Mouse (Mus musculus) midbrain, embryonic 16.5 days (tissue): Measurements from ENCODE around the gene Rin2. TPM values are rescaled to one million over a fixed set of nuclear protein-coding genes. Genes with fewer than 3 reads are reported as not detected.

Experiments used
- ATAC-seq: fragments of 200-750 bp; cut with Nextera tagmentation; 2 replicates; pipeline ENCODE4 v1.8.0; 2017; ENCODE audit warnings: moderate TSS enrichment
- H3K27ac ChIP-seq: fragments of 300-500 bp; sonication (generic); 2 replicates; pipeline ENCODE4 v1.5.1; 2014; ENCODE audit warnings: mild to moderate bottlenecking, low read length, mixed read lengths
- H3K27me3 ChIP-seq: fragments of 300-500 bp; sonication (generic); 2 replicates; pipeline ENCODE4 v1.6.1; 2014; ENCODE audit warnings: low read depth, low read length, mixed read lengths; ENCODE audit not compliant: control insufficient read depth, insufficient read depth
- H3K36me3 ChIP-seq: fragments of 300-500 bp; sonication (generic); 2 replicates; pipeline ENCODE4 v1.6.1; 2014; ENCODE audit warnings: mild to moderate bottlenecking, low read length, moderate library complexity, mixed read lengths; ENCODE audit not compliant: control insufficient read depth, insufficient read depth
- H3K4me1 ChIP-seq: fragments of 300-500 bp; sonication (generic); 2 replicates; pipeline ENCODE4 v1.6.1; 2014; ENCODE audit warnings: mild to moderate bottlenecking, low read length, mixed read lengths; ENCODE audit not compliant: control insufficient read depth, insufficient read depth
- H3K4me2 ChIP-seq: fragments of 300-500 bp; sonication (generic); 2 replicates; pipeline ENCODE4 v1.6.1; 2014; ENCODE audit warnings: mild to moderate bottlenecking, low read length, mixed read lengths
- H3K4me3 ChIP-seq: fragments of 300-500 bp; sonication (generic); 2 replicates; pipeline ENCODE4 v1.5.1; 2014; ENCODE audit warnings: low read depth, mild to moderate bottlenecking, low read length, moderate library complexity, mixed read lengths
- H3K9ac ChIP-seq: fragments of 300-500 bp; sonication (generic); 2 replicates; pipeline ENCODE4 v1.6.1; 2014; ENCODE audit warnings: low read depth, low read length, mixed read lengths
- H3K9me3 ChIP-seq: fragments of 300-500 bp; sonication (generic); replicated peaks from 2 replicates; pipeline ENCODE4 v1.6.1; 2014; ENCODE audit warnings: mild to moderate bottlenecking, low read length, mixed read lengths; ENCODE audit not compliant: control insufficient read depth, poor library complexity, severe bottlenecking
- WGBS: fragments of 180-500 bp; shearing (Covaris S2); extraction: QIAGEN DNeasy Blood & Tissue Kit; methylation state at CpG from one replicate; pipeline ENCODE4 v1.1.7; 2014; 5-methylcytosine and 5-hydroxymethylcytosine counted together
- polyA plus RNA-seq: library from polyadenylated mRNA; unstranded; fragments of >200 nt; fragmentation: Nextera tagmentation; extraction: Ambion mirVana; gene quantifications from 2 replicates; pipeline ENCODE4 v1.2.1, GENCODE M21; 2015

The Rin2 gene
- polyA plus RNA-seq, 1 experiment from 2014 or later, result 17.0 TPM

GRCm38 (mm10) chr2:145697160-145697559 is 22.1 kb downstream of the Rin2 start:
- Histone ChIP-seq H3K9ac (no peak overlapping the region), H3K4me2 (no peak overlapping the region), H3K27ac (no peak overlapping the region), H3K9me3 (no peaks in the 10 kb centered on the region), H3K36me3 (no peaks in the 10 kb centered on the region), H3K4me3 (no peak overlapping the region), H3K4me1 (no peaks in the 10 kb centered on the region), H3K27me3 (no peaks in the 10 kb centered on the region)
- 86% methylated on average over 6 of the region's 6 CpGs for WGBS
- ATAC-seq, result no peak

- no peak overlapping the region for H3K27ac ChIP-seq
- H3K4me3 ChIP-seq, result no peak overlapping the region
- WGBS, result 34% methylated on average over 6 of the region's 6 CpGs
- H3K27me3 ChIP-seq, result no peaks in the 10 kb centered on the region
- no peak overlapping the region for H3K9ac ChIP-seq
- peak; percentile 70; the same call in 1 of the 2 replicates for ATAC-seq
- H3K4me2 ChIP-seq, result no peak overlapping the region
- no peaks in the 10 kb centered on the region for H3K9me3 ChIP-seq
- no peaks in the 10 kb centered on the region for H3K36me3 ChIP-seq
- H3K4me1 ChIP-seq, result no peaks in the 10 kb centered on the region
Measured at GRCm38 (mm10) chr2:145699414-145700071, 24.5 kb downstream of the Rin2 start.

- Histone ChIP-seq H3K4me1 (no peaks in the 10 kb centered on the region), H3K9me3 (no peaks in the 10 kb centered on the region), H3K36me3 (no peaks in the 10 kb centered on the region), H3K9ac (no peak overlapping the region), H3K4me2 (no peak overlapping the region), H3K27ac (no peak overlapping the region), H3K4me3 (no peak overlapping the region), H3K27me3 (no peaks in the 10 kb centered on the region)
- 67% methylated on average over 8 of the region's 8 CpGs for WGBS
- no peak for ATAC-seq
Measured at GRCm38 (mm10) chr2:145700237-145700985, 25.4 kb downstream of the Rin2 start.

- no peaks in the 10 kb centered on the region for H3K27me3 ChIP-seq
- H3K36me3 ChIP-seq, result no peaks in the 10 kb centered on the region
- no peak overlapping the region for H3K4me3 ChIP-seq
- no peak overlapping the region for H3K9ac ChIP-seq
- no peaks in the 10 kb centered on the region for H3K9me3 ChIP-seq
- no peaks in the 10 kb centered on the region for H3K4me1 ChIP-seq
- ATAC-seq, result no peak
- no peak overlapping the region for H3K27ac ChIP-seq
- H3K4me2 ChIP-seq, result no peak overlapping the region
- WGBS, result 88% methylated on average over 12 of the region's 12 CpGs
Measured at GRCm38 (mm10) chr2:145701605-145702335, 26.8 kb downstream of the Rin2 start.

- no peaks in the 10 kb centered on the region for H3K9me3 ChIP-seq
- no peak overlapping the region for H3K4me3 ChIP-seq
- WGBS, result 85% methylated on average over 7 of the region's 7 CpGs
- H3K9ac ChIP-seq, result no peak overlapping the region
- no peaks in the 10 kb centered on the region for H3K4me1 ChIP-seq
- H3K27me3 ChIP-seq, result no peaks in the 10 kb centered on the region
- ATAC-seq, result no peak
- no peak overlapping the region for H3K4me2 ChIP-seq
- no peak overlapping the region for H3K27ac ChIP-seq
- H3K36me3 ChIP-seq, result no peaks in the 10 kb centered on the region
Measured at GRCm38 (mm10) chr2:145704738-145705137, 29.7 kb downstream of the Rin2 start.

GRCm38 (mm10) chr2:145709727-145710389 is 34.8 kb downstream of the Rin2 start:
- H3K4me2 ChIP-seq, result no peak overlapping the region
- ATAC-seq, result no peak
- H3K27ac ChIP-seq, result no peak overlapping the region
- H3K36me3 ChIP-seq, result no peaks in the 10 kb centered on the region
- H3K27me3 ChIP-seq, result no peaks in the 10 kb centered on the region
- no peak overlapping the region for H3K4me3 ChIP-seq
- 83% methylated on average over 11 of the region's 11 CpGs for WGBS
- H3K9me3 ChIP-seq, result no peaks in the 10 kb centered on the region
- no peak overlapping the region for H3K9ac ChIP-seq
- no peaks in the 10 kb centered on the region for H3K4me1 ChIP-seq

- Histone ChIP-seq H3K27me3 (no peaks in the 10 kb centered on the region), H3K4me1 (no peaks in the 10 kb centered on the region), H3K9me3 (no peaks in the 10 kb centered on the region), H3K4me2 (no peak overlapping the region), H3K27ac (no peak overlapping the region), H3K9ac (no peak overlapping the region), H3K4me3 (no peak overlapping the region), H3K36me3 (no peaks in the 10 kb centered on the region; the same call in 1 of the 2 replicates)
- ATAC-seq, result no peak
- 73% methylated on average over 3 of the region's 3 CpGs for WGBS
Measured at GRCm38 (mm10) chr2:145711512-145711911, 36.5 kb downstream of the Rin2 start.

- H3K9ac ChIP-seq, result no peak overlapping the region
- H3K4me1 ChIP-seq, result no peaks in the 10 kb centered on the region
- H3K4me3 ChIP-seq, result no peak overlapping the region
- WGBS, result 32% methylated on average over 3 of the region's 3 CpGs
- no peak overlapping the region for H3K4me2 ChIP-seq
- no peaks in the 10 kb centered on the region for H3K9me3 ChIP-seq
- no peaks in the 10 kb centered on the region for H3K27me3 ChIP-seq
- no peaks in the 10 kb centered on the region; the same call in 1 of the 2 replicates for H3K36me3 ChIP-seq
- ATAC-seq, result no peak
- H3K27ac ChIP-seq, result no peak overlapping the region
Measured at GRCm38 (mm10) chr2:145712026-145712425, 37.0 kb downstream of the Rin2 start.
